Mouse (Mus musculus) central nervous system, embryonic 14 days (tissue): ENCODE results near the gene Fxyd2. TPM values are rescaled to one million over a fixed set of nuclear protein-coding genes. Genes with fewer than 3 reads are reported as not detected.

Experiments used
- polyA plus RNA-seq: library from polyadenylated mRNA; depleted of rRNA; stranded (reverse); fragments of >200 nt; gene quantifications from 2 replicates; pipeline ENCODE4 v1.2.3, GENCODE M21; 2012; rRNA removed

Fxyd2 gene
- polyA plus RNA-seq = 9.3 and 9.8 TPM in 2 replicates

GRCm38 (mm10) chr9:45399434-45399833 lies at the start of gene Fxyd2:
Fxyd2 (plus strand) TSS chr9:45399669.

DNA sequence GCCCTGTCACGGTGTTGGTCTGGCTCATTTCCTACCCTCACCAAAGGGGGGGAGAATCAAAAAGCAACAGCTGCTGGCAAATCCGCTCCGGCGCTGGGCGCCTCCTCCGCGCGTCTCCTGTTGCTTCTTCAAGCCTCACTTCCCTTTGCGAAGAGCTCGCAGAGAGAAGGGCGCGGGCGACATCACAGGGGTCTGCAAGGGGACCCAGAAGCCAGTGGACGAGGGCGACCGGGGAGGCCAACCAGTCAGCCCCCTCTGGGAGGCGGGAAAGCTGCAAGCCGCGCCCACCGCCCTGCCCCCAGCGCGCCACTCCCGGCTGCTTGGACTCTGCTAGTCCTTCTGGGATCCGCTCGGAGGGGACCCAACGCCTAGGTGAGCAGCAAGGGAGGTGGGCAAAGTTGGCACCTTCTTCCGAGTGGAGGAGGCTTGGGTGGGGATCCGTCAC lies 29.3 kb upstream of the Fxyd2 start, which contains the start of gene Fxyd6:
Gene Fxyd6, plus strand, starts transcription at position 69 of the 445 bp plus-strand sequence.

DNA sequence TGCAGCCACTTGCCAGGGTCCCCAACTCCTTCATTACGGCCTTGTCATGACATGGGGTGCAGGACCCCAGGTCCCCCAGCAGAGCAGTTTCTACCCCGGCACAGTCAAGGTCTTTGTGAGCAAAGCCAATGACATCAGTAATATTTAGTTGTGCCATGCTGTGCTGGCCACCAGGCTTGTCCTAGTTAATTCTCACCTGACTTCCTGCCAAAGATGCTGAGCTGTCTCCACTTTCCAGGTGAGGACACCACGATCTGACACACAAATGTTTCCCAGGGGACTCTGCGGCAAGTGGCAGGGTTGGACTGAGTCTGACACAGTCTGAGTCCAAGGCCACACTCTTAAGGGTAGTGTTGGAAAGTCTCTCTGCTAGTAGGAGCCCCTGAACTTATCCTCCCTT lies 27.0 kb downstream of the Fxyd2 start, which contains the start of gene Dscaml1:
Gene Dscaml1, plus strand, starts transcription at position 173 of the 400 bp plus-strand sequence.

Other genes with a start within 250 kb of the Fxyd2 start
- gene BC049352, start 217.7 kb upstream of the Fxyd2 start, polyA plus RNA-seq = 0.06 and 0.11 TPM in 2 replicates
- gene Tmprss4, start 195.6 kb upstream of the Fxyd2 start, polyA plus RNA-seq = 0.18 TPM in 1 of 2 replicates, not detected in the other
- gene Il10ra, start 130.5 kb upstream of the Fxyd2 start, polyA plus RNA-seq = 0.90 and 1.1 TPM in 2 replicates
- gene Tmprss13, start 80.6 kb upstream of the Fxyd2 start, polyA plus RNA-seq = 0.02 and 0.14 TPM in 2 replicates
- 274 and 279 TPM in 2 replicates for gene Fxyd6, start 29.5 kb upstream of the Fxyd2 start, polyA plus RNA-seq
- 23.3 and 26.7 TPM in 2 replicates for gene Dscaml1, start 27.0 kb downstream of the Fxyd2 start, polyA plus RNA-seq